Mouse (Mus musculus): ENCODE data around the gene Pde4dip.

GRCm38 (mm10) chr3:97653781-97654180, 234.7 kb downstream of the Pde4dip start:
- TF ChIP-seq CTCF (IDR thresholded peaks at IDR 0.05; ENCODE audit: low read depth) (no peak), EP300 (IDR thresholded peaks at IDR 0.05; ENCODE audit: low read depth) (no peak)
